Mouse (Mus musculus): Measurements from ENCODE around the gene Pcgf2.
"Not testable (repeated sequence)": the region's sequence is repeated elsewhere in the genome, so short reads cannot be mapped to it uniquely, and the experiment has no call there.

Gene Pcgf2

GRCm38 (mm10) chr11:97654210-97654609 is 46.1 kb downstream of the Pcgf2 start:
- no peak for DNase-seq (ENCODE audit: extremely low read depth, low read depth, low spot score)

DNA sequence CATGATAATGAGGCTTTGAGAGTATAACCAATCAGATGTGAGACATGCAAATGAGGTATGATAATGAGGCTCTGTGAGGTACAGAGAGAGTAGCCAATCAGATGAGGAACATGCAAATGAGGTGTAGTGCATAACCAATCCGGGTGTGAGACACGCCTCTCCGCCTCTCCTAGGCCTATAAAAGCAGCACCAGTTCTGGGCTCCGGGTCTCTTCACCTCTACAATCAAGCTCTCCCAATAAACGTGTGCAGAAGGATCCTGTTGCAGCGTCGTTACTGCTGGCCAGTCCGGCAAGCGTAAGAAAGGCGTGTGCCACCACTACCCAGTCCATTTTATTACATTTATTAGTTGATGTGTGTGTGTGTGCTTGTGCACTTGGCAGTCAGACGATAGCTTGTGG is 46.9 kb downstream of the Pcgf2 start:
- DNase-seq (ENCODE audit: extremely low read depth, low read depth, low spot score): not testable (repeated sequence)

DNA sequence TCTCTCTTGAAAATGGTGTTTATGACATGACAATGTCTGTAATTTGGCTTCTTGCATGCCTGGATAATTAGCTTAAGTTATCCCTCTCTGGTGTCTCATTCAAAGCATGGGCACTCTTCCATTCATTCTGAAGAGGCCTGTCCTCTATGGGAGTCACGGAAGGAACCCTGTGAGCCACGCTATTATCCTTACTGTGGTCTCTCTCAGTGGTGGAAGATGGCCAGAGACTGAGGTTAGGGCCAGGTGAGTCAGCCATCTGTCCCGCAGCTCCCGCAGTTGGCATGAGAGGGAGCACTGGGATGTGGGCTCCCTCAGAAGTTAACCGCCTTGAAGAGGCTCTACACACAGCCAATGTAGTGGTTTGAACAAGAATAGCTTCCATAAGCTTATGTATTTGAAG is 50.0 kb downstream of the Pcgf2 start:
- no peak for DNase-seq (ENCODE audit: extremely low read depth, low read depth, low spot score)

DNA sequence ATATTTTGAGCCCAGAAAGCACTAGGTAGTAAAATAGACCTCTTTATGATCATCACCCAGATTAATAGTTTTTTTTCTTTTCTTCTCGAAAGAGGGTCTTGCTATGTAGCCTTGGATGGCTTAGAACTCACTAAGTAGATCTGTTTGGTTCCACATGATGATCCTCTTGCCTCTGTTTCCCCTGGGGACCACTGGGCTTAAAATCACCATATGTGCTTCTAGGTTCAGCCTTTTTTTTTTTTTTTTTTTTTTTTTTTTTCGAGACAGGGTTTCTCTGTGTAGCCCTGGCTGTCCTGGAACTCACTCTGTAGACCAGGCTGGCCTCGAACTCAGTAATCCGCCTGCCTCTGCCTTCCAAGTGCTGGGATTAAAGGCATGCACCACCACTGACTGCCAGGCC is 51.8 kb downstream of the Pcgf2 start:
- DNase-seq (ENCODE audit: extremely low read depth, low read depth, low spot score): not testable (repeated sequence)

GRCm38 (mm10) chr11:97644834-97645233 is 55.5 kb downstream of the Pcgf2 start:
- DNase-seq (ENCODE audit: extremely low read depth, low read depth, low spot score): no peak

- no peak for DNase-seq (ENCODE audit: extremely low read depth, low read depth, low spot score)
These were observed 56.8 kb downstream of the Pcgf2 start for GRCm38 (mm10) chr11:97643380-97644055.

DNA sequence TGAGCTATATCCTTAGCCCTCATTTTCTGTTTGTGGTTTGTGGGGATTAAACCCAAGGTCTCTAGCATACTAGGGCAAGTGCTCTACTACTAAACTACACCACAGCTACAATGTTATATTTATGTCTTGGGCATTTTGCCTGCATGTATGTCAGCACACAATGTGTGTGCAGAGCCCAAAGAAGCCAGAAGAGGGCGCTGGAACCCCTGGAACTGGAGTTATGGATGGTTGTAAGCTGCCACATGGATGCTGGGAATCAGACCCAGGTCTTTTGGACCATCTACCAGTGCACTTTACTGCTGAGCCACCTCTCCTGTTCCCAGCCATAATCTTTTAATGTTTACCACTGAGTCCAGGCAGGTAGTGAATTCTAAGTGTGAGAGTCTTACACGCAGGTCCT is 57.6 kb downstream of the Pcgf2 start:
- DNase-seq (ENCODE audit: extremely low read depth, low read depth, low spot score): no peak

GRCm38 (mm10) chr11:97641668-97642067 is 58.6 kb downstream of the Pcgf2 start:
- DNase-seq (ENCODE audit: extremely low read depth, low read depth, low spot score): no peak
